Mouse (Mus musculus): ENCODE measurements around the gene Gm20403. TPM values are rescaled to one million over a fixed set of nuclear protein-coding genes. Genes with fewer than 3 reads are reported as not detected.

Gene Gm20403
- polyA plus RNA-seq, 1 experiment from 2014 or later, result not detected

DNA sequence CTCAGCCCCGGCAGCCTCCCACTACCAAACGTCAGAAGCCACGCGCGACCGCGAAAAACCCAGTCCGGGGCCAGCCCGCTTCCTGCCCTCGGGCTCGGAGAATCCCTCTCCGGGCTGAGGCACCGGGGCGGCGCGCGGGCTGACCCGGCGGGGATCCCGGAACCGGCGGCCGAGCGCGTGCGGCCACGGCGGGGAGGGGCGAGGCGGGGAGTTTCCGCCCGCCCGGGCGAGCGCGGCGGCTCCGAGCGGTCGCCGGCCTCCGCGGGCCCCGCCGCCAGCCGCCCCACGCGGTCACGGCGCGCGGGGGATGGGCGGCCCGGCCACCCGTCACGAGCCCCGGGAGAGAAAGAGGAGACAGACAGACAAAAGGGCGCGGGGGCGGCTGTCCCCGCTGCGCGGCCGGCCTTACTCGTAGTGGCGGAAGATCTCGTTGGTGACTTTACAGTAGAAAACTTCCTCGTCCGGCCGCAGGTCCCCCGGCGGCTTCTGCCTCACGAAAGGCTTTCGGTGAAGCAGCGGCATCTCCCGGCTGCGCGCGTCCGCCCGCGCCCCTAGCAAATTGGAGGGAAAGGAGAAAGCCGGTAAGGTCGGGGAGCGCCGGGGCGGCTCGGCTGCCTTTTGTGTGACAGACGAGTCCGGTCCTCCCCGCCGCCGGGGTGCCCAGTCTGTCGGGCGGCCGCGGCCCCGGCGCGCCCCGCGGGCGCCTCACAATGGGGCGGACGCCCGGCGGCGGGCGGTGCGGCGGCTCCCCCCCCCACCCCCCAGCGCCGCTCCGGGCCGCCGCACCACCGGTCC, 875 bp downstream of the Gm20403 start:
- WGBS, result under 1% methylated on average over 72 of the region's 117 CpGs
- Histone ChIP-seq H3K9me3 (ENCODE audit: control insufficient read depth, low read length) (no peaks in the 10 kb centered on the region), H3K9ac (ENCODE audit: low read length) (peak overlapping the region; percentile 87), H3K27ac (ENCODE audit: low read depth) (peak overlapping the region; percentile 92), H3K4me1 (replicated peaks; ENCODE audit: control insufficient read depth, insufficient read depth, low read length) (peaks cover 7% of the 10 kb centered on the region; the same call in 1 of the 2 replicates), H3K4me2 (ENCODE audit: low read length) (peak overlapping the region; percentile 79), H3K4me3 (ENCODE audit: low read depth, low read length) (peak overlapping the region; percentile 86), H3K36me3 (ENCODE audit: control insufficient read depth, insufficient read depth, low read length) (0 out of 2 replicates have a peak, but pooled peaks cover 4% of the 10 kb centered on the region), H3K27me3 (replicated peaks; ENCODE audit: control insufficient read depth, insufficient read depth, low read length) (no peaks in the 10 kb centered on the region)
- DNase-seq (ENCODE audit: low spot score) (peak; percentile 85), ATAC-seq (replicated peaks; ENCODE audit: low FRiP score, low TSS enrichment, low read depth) (peak; percentile 69)

GRCm38 (mm10) chr12:54984701-54985256, 1.6 kb downstream of the Gm20403 start:
- Histone ChIP-seq H3K9ac (ENCODE audit: low read length) (peak overlapping the region; percentile 87), H3K36me3 (ENCODE audit: control insufficient read depth, insufficient read depth, low read length) (peaks cover 4% of the 10 kb centered on the region; the same call in 1 of the 2 replicates), H3K4me1 (replicated peaks; ENCODE audit: control insufficient read depth, insufficient read depth, low read length) (peaks cover 7% of the 10 kb centered on the region; the same call in 1 of the 2 replicates), H3K27ac (ENCODE audit: low read depth) (peak overlapping the region; percentile 92), H3K4me3 (ENCODE audit: low read depth, low read length) (peak overlapping the region; percentile 86), H3K4me2 (ENCODE audit: low read length) (peak overlapping the region; percentile 79), H3K27me3 (replicated peaks; ENCODE audit: control insufficient read depth, insufficient read depth, low read length) (no peaks in the 10 kb centered on the region), H3K9me3 (ENCODE audit: control insufficient read depth, low read length) (no peaks in the 10 kb centered on the region)
- DNase-seq (ENCODE audit: low spot score) (peak; percentile 84), ATAC-seq (replicated peaks; ENCODE audit: low FRiP score, low TSS enrichment, low read depth) (peak; percentile 75)
- under 1% methylated on average over 42 of the region's 42 CpGs for WGBS

GRCm38 (mm10) chr12:54982935-54983715, 3.2 kb downstream of the Gm20403 start:
- Histone ChIP-seq H3K36me3 (ENCODE audit: control insufficient read depth, insufficient read depth, low read length) (peaks cover 4% of the 10 kb centered on the region; the same call in 1 of the 2 replicates), H3K4me1 (replicated peaks; ENCODE audit: control insufficient read depth, insufficient read depth, low read length) (peaks cover 7% of the 10 kb centered on the region; the same call in 1 of the 2 replicates), H3K9ac (ENCODE audit: low read length) (no peak overlapping the region), H3K27me3 (replicated peaks; ENCODE audit: control insufficient read depth, insufficient read depth, low read length) (no peaks in the 10 kb centered on the region), H3K27ac (ENCODE audit: low read depth) (no peak overlapping the region), H3K9me3 (ENCODE audit: control insufficient read depth, low read length) (no peaks in the 10 kb centered on the region), H3K4me3 (ENCODE audit: low read depth, low read length) (no peak overlapping the region), H3K4me2 (ENCODE audit: low read length) (no peak overlapping the region)
- ATAC-seq (replicated peaks; ENCODE audit: low FRiP score, low TSS enrichment, low read depth), result no peak
- DNase-seq (ENCODE audit: low spot score), result peak; percentile 41
- WGBS, result 75% methylated on average over 7 of the region's 7 CpGs

- Histone ChIP-seq H3K4me3 (ENCODE audit: low read depth, low read length) (no peak overlapping the region), H3K36me3 (ENCODE audit: control insufficient read depth, insufficient read depth, low read length) (peaks cover 4% of the 10 kb centered on the region; the same call in 1 of the 2 replicates), H3K27me3 (replicated peaks; ENCODE audit: control insufficient read depth, insufficient read depth, low read length) (no peaks in the 10 kb centered on the region), H3K4me2 (ENCODE audit: low read length) (no peak overlapping the region), H3K9me3 (ENCODE audit: control insufficient read depth, low read length) (no peaks in the 10 kb centered on the region), H3K27ac (ENCODE audit: low read depth) (no peak overlapping the region), H3K9ac (ENCODE audit: low read length) (no peak overlapping the region), H3K4me1 (replicated peaks; ENCODE audit: control insufficient read depth, insufficient read depth, low read length) (peaks cover 7% of the 10 kb centered on the region; the same call in 1 of the 2 replicates)
- WGBS, result 79% methylated on average over 6 of the region's 6 CpGs
- no peak for ATAC-seq (replicated peaks; ENCODE audit: low FRiP score, low TSS enrichment, low read depth)
- no peak for DNase-seq (ENCODE audit: low spot score)
These were observed 4.4 kb downstream of the Gm20403 start for GRCm38 (mm10) chr12:54981962-54982361.

- ATAC-seq (replicated peaks; ENCODE audit: low FRiP score, low TSS enrichment, low read depth) (no peak), DNase-seq (ENCODE audit: low spot score) (no peak)
- WGBS, result 87% methylated on average over 5 of the region's 5 CpGs
- Histone ChIP-seq H3K9ac (ENCODE audit: low read length) (no peak overlapping the region), H3K4me1 (replicated peaks; ENCODE audit: control insufficient read depth, insufficient read depth, low read length) (peaks cover 7% of the 10 kb centered on the region; the same call in 1 of the 2 replicates), H3K4me2 (ENCODE audit: low read length) (no peak overlapping the region), H3K27ac (ENCODE audit: low read depth) (no peak overlapping the region), H3K36me3 (ENCODE audit: control insufficient read depth, insufficient read depth, low read length) (peaks cover 4% of the 10 kb centered on the region; the same call in 1 of the 2 replicates), H3K27me3 (replicated peaks; ENCODE audit: control insufficient read depth, insufficient read depth, low read length) (no peaks in the 10 kb centered on the region), H3K9me3 (ENCODE audit: control insufficient read depth, low read length) (no peaks in the 10 kb centered on the region), H3K4me3 (ENCODE audit: low read depth, low read length) (no peak overlapping the region)
These were observed 5.4 kb downstream of the Gm20403 start for GRCm38 (mm10) chr12:54980939-54981338.

DNA sequence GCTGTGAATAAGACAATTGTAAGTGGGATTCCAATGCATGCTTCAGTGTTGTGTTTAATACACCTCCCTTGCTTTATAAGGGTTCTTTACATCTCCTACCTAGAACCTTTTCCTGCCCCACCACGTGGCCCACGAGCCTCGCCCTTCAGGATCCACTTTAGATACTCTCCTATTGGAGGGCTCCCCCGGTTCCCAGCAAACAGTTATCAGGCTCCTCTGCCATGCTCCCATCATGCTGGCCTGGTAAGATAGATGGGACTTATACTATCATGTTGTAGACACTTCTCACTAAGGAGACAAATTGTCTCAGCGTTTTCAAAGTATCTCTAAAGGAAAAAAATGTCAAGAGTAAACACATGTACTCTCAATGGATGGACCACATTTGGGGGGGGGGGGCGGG, 5.8 kb downstream of the Gm20403 start:
- Histone ChIP-seq H3K27ac (ENCODE audit: low read depth) (no peak overlapping the region), H3K9ac (ENCODE audit: low read length) (no peak overlapping the region), H3K36me3 (ENCODE audit: control insufficient read depth, insufficient read depth, low read length) (peaks cover 4% of the 10 kb centered on the region; the same call in 1 of the 2 replicates), H3K9me3 (ENCODE audit: control insufficient read depth, low read length) (no peaks in the 10 kb centered on the region), H3K4me2 (ENCODE audit: low read length) (no peak overlapping the region), H3K27me3 (replicated peaks; ENCODE audit: control insufficient read depth, insufficient read depth, low read length) (no peaks in the 10 kb centered on the region), H3K4me3 (ENCODE audit: low read depth, low read length) (no peak overlapping the region), H3K4me1 (replicated peaks; ENCODE audit: control insufficient read depth, insufficient read depth, low read length) (peaks cover 7% of the 10 kb centered on the region; the same call in 1 of the 2 replicates)
- 75% methylated on average over 6 of the region's 6 CpGs for WGBS
- ATAC-seq (replicated peaks; ENCODE audit: low FRiP score, low TSS enrichment, low read depth), result no peak
- DNase-seq (ENCODE audit: low spot score), result no peak

DNA sequence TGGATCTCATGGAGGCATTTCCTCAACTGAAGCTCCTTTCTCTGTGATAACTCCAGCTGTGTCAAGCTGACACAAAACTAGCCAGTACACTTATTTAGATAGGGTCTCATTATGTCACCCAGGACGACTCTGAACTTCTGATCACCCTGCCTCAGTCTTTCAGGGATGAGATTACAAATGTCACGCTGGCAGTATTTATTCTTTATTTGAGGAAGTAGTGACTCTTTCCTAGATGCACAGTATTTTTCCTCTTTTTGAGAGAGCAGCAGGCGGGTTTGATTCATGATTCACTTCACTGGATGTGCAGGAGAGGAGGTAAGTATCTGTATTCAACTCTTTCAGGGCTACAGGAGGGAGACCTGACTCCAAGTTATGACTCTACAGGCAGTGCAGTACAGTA, 17.3 kb downstream of the Gm20403 start:
- Histone ChIP-seq H3K4me1 (replicated peaks; ENCODE audit: control insufficient read depth, insufficient read depth, low read length) (no peaks in the 10 kb centered on the region), H3K4me3 (ENCODE audit: low read depth, low read length) (no peak overlapping the region), H3K27ac (ENCODE audit: low read depth) (no peak overlapping the region), H3K36me3 (ENCODE audit: control insufficient read depth, insufficient read depth, low read length) (peaks cover 20% of the 10 kb centered on the region), H3K9ac (ENCODE audit: low read length) (no peak overlapping the region), H3K4me2 (ENCODE audit: low read length) (no peak overlapping the region), H3K9me3 (ENCODE audit: control insufficient read depth, low read length) (no peaks in the 10 kb centered on the region), H3K27me3 (replicated peaks; ENCODE audit: control insufficient read depth, insufficient read depth, low read length) (no peaks in the 10 kb centered on the region)
- DNase-seq (ENCODE audit: low spot score), result no peak
- WGBS, result 74% methylated on average over 3 of the region's 3 CpGs
- ATAC-seq (replicated peaks; ENCODE audit: low FRiP score, low TSS enrichment, low read depth), result no peak

GRCm38 (mm10) chr12:54965532-54966160, 20.7 kb downstream of the Gm20403 start:
- Histone ChIP-seq H3K4me2 (ENCODE audit: low read length) (no peak overlapping the region), H3K27me3 (replicated peaks; ENCODE audit: control insufficient read depth, insufficient read depth, low read length) (no peaks in the 10 kb centered on the region), H3K9me3 (ENCODE audit: control insufficient read depth, low read length) (no peaks in the 10 kb centered on the region), H3K27ac (ENCODE audit: low read depth) (no peak overlapping the region), H3K36me3 (ENCODE audit: control insufficient read depth, insufficient read depth, low read length) (peaks cover 3% of the 10 kb centered on the region; the same call in 1 of the 2 replicates), H3K9ac (ENCODE audit: low read length) (no peak overlapping the region), H3K4me3 (ENCODE audit: low read depth, low read length) (no peak overlapping the region), H3K4me1 (replicated peaks; ENCODE audit: control insufficient read depth, insufficient read depth, low read length) (no peaks in the 10 kb centered on the region)
- WGBS, result 94% methylated on average over 4 of the region's 4 CpGs
- DNase-seq (ENCODE audit: low spot score) (no peak), ATAC-seq (replicated peaks; ENCODE audit: low FRiP score, low TSS enrichment, low read depth) (no peak)

All from intestine, embryonic 14.5 days (tissue).